Mouse (Mus musculus): Measurements from ENCODE around the gene Smad6. TPM values are rescaled to one million over a fixed set of nuclear protein-coding genes. Genes with fewer than 3 reads are reported as not detected.

The Smad6 gene
- total RNA-seq, 2 experiments from 2014 or later, result 2.2 to 5.7 TPM

- H3K27ac ChIP-seq, result peak overlapping the region; percentile 66
- DNase-seq, result peak; percentile 72
- no peak for TF ChIP-seq CTCF (IDR thresholded peaks at IDR 0.05)
- intact Hi-C loops (cut with DNase I), result no loop called here
- no peak overlapping the region for H3K4me3 ChIP-seq
Observed at GRCm38 (mm10) chr9:63941747-63942607, 79.9 kb downstream of the Smad6 start.

- TF ChIP-seq CTCF (IDR thresholded peaks at IDR 0.05), result no peak
- H3K27ac ChIP-seq, result no peak overlapping the region
- no peak for DNase-seq
- no peak overlapping the region for H3K4me3 ChIP-seq
- intact Hi-C loops (cut with DNase I), result no loop called here
Observed at GRCm38 (mm10) chr9:63936256-63936655, 85.6 kb downstream of the Smad6 start.

GRCm38 (mm10) chr9:63933068-63933467 lies 88.8 kb downstream of the Smad6 start:
- Histone ChIP-seq H3K4me3 (no peak overlapping the region), H3K27ac (no peak overlapping the region)
- intact Hi-C loops (cut with DNase I), result no loop called here
- no peak for TF ChIP-seq CTCF (IDR thresholded peaks at IDR 0.05)
- no peak for DNase-seq

GRCm38 (mm10) chr9:63927340-63928049 lies 94.4 kb downstream of the Smad6 start:
- Histone ChIP-seq H3K27ac (peak overlapping the region; percentile 86), H3K4me3 (peak overlapping the region; percentile 65)
- intact Hi-C loops (cut with DNase I), result no loop called here
- DNase-seq, result peak; percentile 79
- no peak for TF ChIP-seq CTCF (IDR thresholded peaks at IDR 0.05)

GRCm38 (mm10) chr9:63926377-63926776 lies 95.5 kb downstream of the Smad6 start:
- intact Hi-C loops (cut with DNase I), result no loop called here
- Histone ChIP-seq H3K27ac (peak overlapping the region; percentile 86; the same call in 1 of the 2 replicates), H3K4me3 (no peak overlapping the region)
- peak; percentile 74 for DNase-seq
- TF ChIP-seq CTCF (IDR thresholded peaks at IDR 0.05), result no peak

- Histone ChIP-seq H3K27ac (no peak overlapping the region), H3K4me3 (no peak overlapping the region)
- no peak for DNase-seq
- TF ChIP-seq CTCF (IDR thresholded peaks at IDR 0.05), result no peak
- intact Hi-C loops (cut with DNase I), result no loop called here
Observed at GRCm38 (mm10) chr9:63923190-63923717, 98.6 kb downstream of the Smad6 start.

- Histone ChIP-seq H3K4me3 (no peak overlapping the region), H3K27ac (no peak overlapping the region)
- no peak for TF ChIP-seq CTCF (IDR thresholded peaks at IDR 0.05)
- intact Hi-C loops (cut with DNase I), result loop anchor here (5.0 kb wide), 2 partner anchors 38 to 108 kb away; no protein-coding TSS in a partner anchor
- no peak for DNase-seq
Observed at GRCm38 (mm10) chr9:63919708-63920107, 102.2 kb downstream of the Smad6 start.

GRCm38 (mm10) chr9:63919001-63919555 lies 102.8 kb downstream of the Smad6 start:
- Histone ChIP-seq H3K4me3 (no peak overlapping the region), H3K27ac (no peak overlapping the region)
- TF ChIP-seq CTCF (IDR thresholded peaks at IDR 0.05), result no peak
- intact Hi-C loops (cut with DNase I), result loop anchor here (5.0 kb wide), 2 partner anchors 38 to 108 kb away; no protein-coding TSS in a partner anchor
- no peak for DNase-seq

- intact Hi-C loops (cut with DNase I), result loop anchor here (1.0 to 5.0 kb wide), 3 partner anchors 39 to 169 kb away; no protein-coding TSS in a partner anchor
- Histone ChIP-seq H3K4me3 (no peak overlapping the region), H3K27ac (no peak overlapping the region)
- TF ChIP-seq CTCF (IDR thresholded peaks at IDR 0.05), result peak; percentile 92
- peak; percentile 86 for DNase-seq
Observed at GRCm38 (mm10) chr9:63918245-63918644, 103.6 kb downstream of the Smad6 start.

- H3K27ac ChIP-seq, result no peak overlapping the region
- intact Hi-C loops (cut with DNase I), result loop anchor here (1.0 to 5.0 kb wide), 3 partner anchors 41 to 184 kb away; no protein-coding TSS in a partner anchor
- no peak overlapping the region for H3K4me3 ChIP-seq
- no peak for TF ChIP-seq CTCF (IDR thresholded peaks at IDR 0.05)
- no peak for DNase-seq
Observed at GRCm38 (mm10) chr9:63916441-63916840, 105.4 kb downstream of the Smad6 start.

- TF ChIP-seq CTCF (IDR thresholded peaks at IDR 0.05), result peak; percentile 86
- DNase-seq, result peak; percentile 74
- intact Hi-C loops (cut with DNase I), result loop anchor here (1.0 to 5.0 kb wide), 3 partner anchors 41 to 184 kb away; no protein-coding TSS in a partner anchor
- H3K27ac ChIP-seq, result no peak overlapping the region
- no peak overlapping the region for H3K4me3 ChIP-seq
Observed at GRCm38 (mm10) chr9:63915976-63916375, 105.9 kb downstream of the Smad6 start.

- H3K4me3 ChIP-seq, result no peak overlapping the region
- intact Hi-C loops (cut with DNase I), result loop anchor here (5.0 kb wide), 2 partner anchors 42 to 112 kb away; no protein-coding TSS in a partner anchor
- H3K27ac ChIP-seq, result no peak overlapping the region
- no peak for TF ChIP-seq CTCF (IDR thresholded peaks at IDR 0.05)
- no peak for DNase-seq
Observed at GRCm38 (mm10) chr9:63914944-63915343, 106.9 kb downstream of the Smad6 start.
